Mouse (Mus musculus) G1E (cell line): ENCODE results near the gene C9orf72. TPM values are rescaled to one million over a fixed set of nuclear protein-coding genes. Genes with fewer than 3 reads are reported as not detected.

Experiments used
- ATAC-seq: 2 replicates; pipeline ENCODE4 v1.8.0; 2016; ENCODE audit warnings: mild to moderate bottlenecking; ENCODE audit not compliant: insufficient number of reproducible peaks, poor library complexity, low FRiP score, severe bottlenecking; ENCODE audit errors: extremely low read depth
- DNase-seq: peaks from one replicate; pipeline ENCODE4 v3.0.0; 2012; ENCODE audit warnings: low spot score
- H3K27me3 ChIP-seq: 2 replicates; pipeline ENCODE4 v1.6.1; 2012; ENCODE audit warnings: mild to moderate bottlenecking, low read length, inconsistent platforms; ENCODE audit not compliant: insufficient read depth
- H3K36me3 ChIP-seq: replicated peaks from 2 replicates; pipeline ENCODE3; 2012; ENCODE audit warnings: mild to moderate bottlenecking, inconsistent platforms
- H3K4me1 ChIP-seq: 2 replicates; pipeline ENCODE4 v1.6.1; 2012; ENCODE audit warnings: low read depth, low read length, inconsistent platforms, mixed read lengths; ENCODE audit not compliant: insufficient read depth
- H3K4me3 ChIP-seq: 2 replicates; pipeline ENCODE4 v1.5.1; 2012; ENCODE audit warnings: low read depth, mild to moderate bottlenecking, inconsistent platforms, low read length, moderate library complexity, mixed read lengths
- H3K9me3 ChIP-seq: replicated peaks from 2 replicates; pipeline ENCODE4 v1.6.1; 2012; ENCODE audit warnings: inconsistent platforms
- CTCF ChIP-seq: IDR thresholded peaks from 2 replicates; pipeline ENCODE4 v1.5.1; 2012; ENCODE audit warnings: low read depth, low read length, inconsistent platforms, mixed read lengths
- GATA1 ChIP-seq: IDR thresholded peaks from 2 replicates; pipeline ENCODE4 v1.6.1; 2012; ENCODE audit warnings: borderline replicate concordance, low read length, inconsistent platforms, mixed read lengths
- GATA2 ChIP-seq: IDR thresholded peaks from 2 replicates; pipeline ENCODE4 v1.6.1; 2012; ENCODE audit warnings: low read depth, low read length, inconsistent platforms, borderline replicate concordance
- POLR2AphosphoS5 ChIP-seq: IDR thresholded peaks from 2 replicates; pipeline ENCODE4 v1.6.1; 2012; ENCODE audit warnings: low read depth, low read length, inconsistent platforms; ENCODE audit not compliant: insufficient replicate concordance
- TAL1 ChIP-seq: conservative IDR thresholded peaks from 2 replicates; pipeline ENCODE4 v1.6.1; 2012; ENCODE audit warnings: low read depth, low read length, inconsistent platforms, mixed read lengths
- polyA plus RNA-seq: library from polyadenylated mRNA; stranded (reverse); fragments of >175 nt; gene quantifications from 2 replicates; pipeline ENCODE4 v1.2.3, GENCODE M21; 2012
- total RNA-seq, 2 experiments: library from RNA; stranded (forward) in 1 of 2; stranded (reverse) in 1 of 2; fragments of 200-1000 nt in 1 of 2; fragments of >200 nt in 1 of 2; fragmentation: Nextera tagmentation in 1 of 2; gene quantifications; 2 replicates each; pipeline ENCODE4 v1.2.3; 2014 to 2017

The C9orf72 gene
- total and polyA plus RNA-seq, 3 experiments = 0.18 to 21.7 (median 17.5) TPM

- Histone ChIP-seq H3K9me3 (no peaks in the 10 kb centered on the region), H3K36me3 (no peaks in the 10 kb centered on the region), H3K27me3 (peaks cover 3% of the 10 kb centered on the region; the same call in 1 of the 2 replicates), H3K4me1 (0 out of 2 replicates have a peak, but pooled peaks cover 3% of the 10 kb centered on the region), H3K4me3 (no peak overlapping the region)
- TF ChIP-seq CTCF (no peak), POLR2AphosphoS5 (no peak), GATA1 (no peak), TAL1 (no peak), GATA2 (no peak)
- DNase-seq (no peak), ATAC-seq (no peak)
These were observed 58.1 kb downstream of the C9orf72 start for GRCm38 (mm10) chr4:35167855-35168254.

GRCm38 (mm10) chr4:35165947-35166346, 60.0 kb downstream of the C9orf72 start:
- Histone ChIP-seq H3K4me1 (0 out of 2 replicates have a peak, but pooled peaks cover 3% of the 10 kb centered on the region), H3K36me3 (no peaks in the 10 kb centered on the region), H3K4me3 (no peak overlapping the region), H3K27me3 (peaks cover 3% of the 10 kb centered on the region; the same call in 1 of the 2 replicates), H3K9me3 (no peaks in the 10 kb centered on the region)
- ATAC-seq (no peak), DNase-seq (no peak)
- TF ChIP-seq POLR2AphosphoS5 = no peak
- no peak for TF ChIP-seq GATA2
- no peak for TF ChIP-seq CTCF
- no peak for TF ChIP-seq TAL1
- TF ChIP-seq GATA1 = no peak

DNA sequence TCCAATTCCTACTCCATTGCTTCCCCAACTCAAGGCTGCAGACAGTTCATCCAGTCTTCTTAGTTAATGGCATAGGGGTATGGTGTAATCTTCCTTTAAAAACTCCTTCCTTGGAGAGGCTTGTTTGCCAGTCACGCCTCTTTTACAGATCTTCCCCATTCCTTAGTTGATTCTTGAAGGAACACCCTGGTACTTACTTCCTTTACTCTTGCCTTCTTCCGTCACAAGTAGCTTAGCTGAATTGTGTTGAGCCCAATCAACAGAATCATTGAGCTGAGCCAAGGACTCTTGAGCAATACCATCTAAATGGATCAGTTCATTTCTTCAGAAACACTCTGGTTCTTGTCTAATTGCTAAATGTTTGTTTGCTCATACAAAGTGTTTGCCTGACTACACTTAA, 60.7 kb downstream of the C9orf72 start:
- no peak for ATAC-seq
- H3K9me3 ChIP-seq = no peaks in the 10 kb centered on the region
- TF ChIP-seq CTCF = no peak
- TF ChIP-seq GATA2 = no peak
- no peak for TF ChIP-seq POLR2AphosphoS5
- TF ChIP-seq GATA1 = no peak
- no peak for TF ChIP-seq TAL1
- 0 out of 2 replicates have a peak, but pooled peaks cover 3% of the 10 kb centered on the region for H3K4me1 ChIP-seq
- no peaks in the 10 kb centered on the region for H3K36me3 ChIP-seq
- DNase-seq = no peak
- H3K4me3 ChIP-seq = no peak overlapping the region
- peaks cover 3% of the 10 kb centered on the region; the same call in 1 of the 2 replicates for H3K27me3 ChIP-seq

DNA sequence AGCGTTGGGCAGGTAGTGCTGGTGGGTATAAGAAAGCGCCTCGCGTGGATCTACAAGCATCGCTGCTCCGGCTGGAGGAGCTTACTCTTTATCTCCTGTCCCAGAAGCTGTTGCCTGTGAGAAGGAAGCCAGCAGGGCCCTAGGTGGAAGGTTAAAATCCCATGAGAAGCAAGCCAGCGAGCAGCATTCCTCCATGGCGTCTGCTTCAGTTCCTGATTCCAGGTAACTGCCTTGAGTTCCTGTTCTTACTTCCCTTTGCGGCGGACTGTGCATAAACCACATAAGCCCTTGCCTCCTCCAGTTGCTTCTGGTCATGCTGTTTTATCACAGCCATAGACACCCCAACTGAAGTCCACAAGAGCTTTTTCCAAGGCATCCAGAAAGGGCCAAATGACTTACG, 68.2 kb downstream of the C9orf72 start:
- Histone ChIP-seq H3K4me3 (no peak overlapping the region), H3K4me1 (peaks cover 5% of the 10 kb centered on the region; the same call in 1 of the 2 replicates), H3K27me3 (peaks cover 22% of the 10 kb centered on the region; the same call in 1 of the 2 replicates), H3K9me3 (no peaks in the 10 kb centered on the region), H3K36me3 (no peaks in the 10 kb centered on the region)
- TF ChIP-seq TAL1 (no peak), CTCF (no peak), POLR2AphosphoS5 (no peak), GATA1 (no peak)
- DNase-seq (no peak), ATAC-seq (no peak)

DNA sequence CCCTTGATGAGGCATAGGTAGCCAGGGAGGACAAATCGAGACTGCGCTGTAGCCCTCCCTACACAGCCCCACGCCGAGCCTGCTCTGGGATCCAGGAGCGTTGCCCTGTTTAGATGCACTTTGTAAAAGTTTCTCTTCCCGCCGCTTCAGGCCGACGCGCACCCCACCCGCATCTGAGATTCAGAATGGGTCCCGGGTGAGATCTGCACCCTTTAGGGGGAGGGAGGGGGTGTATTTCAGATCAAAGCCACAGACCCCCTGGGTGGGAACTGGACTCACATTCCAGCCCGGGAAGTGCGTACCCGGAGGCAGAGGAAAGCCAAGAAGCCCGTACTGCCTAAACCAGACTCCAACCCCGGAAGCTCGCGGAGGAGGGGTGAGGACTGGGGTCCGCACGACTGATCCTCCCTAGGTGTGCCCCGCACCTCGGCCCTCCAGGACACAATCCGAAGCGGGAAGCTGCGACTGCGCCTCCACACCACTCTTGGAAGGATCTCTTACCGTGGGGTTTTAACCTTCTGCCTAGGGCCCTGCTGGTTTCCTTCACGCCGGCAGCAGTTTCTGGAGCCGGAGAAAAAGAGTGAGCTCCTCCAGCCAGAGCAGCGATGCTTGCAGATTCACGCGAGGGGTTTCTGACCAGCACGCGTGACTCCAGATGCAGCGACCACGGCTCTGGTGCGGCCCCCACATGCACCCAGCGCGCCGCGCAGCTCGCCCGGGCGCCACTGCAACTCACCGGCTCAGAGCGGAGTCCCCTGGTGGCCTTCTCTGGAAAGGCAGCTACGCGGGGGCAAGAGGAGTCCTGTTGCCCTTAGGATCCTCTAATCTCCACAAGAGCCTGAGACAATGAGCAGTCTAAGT, 69.0 kb downstream of the C9orf72 start, which contains the start of gene Mob3b:
TSS of gene Mob3b (minus strand) at position 734 of the 861 bp plus-strand sequence.
- Histone ChIP-seq H3K9me3 (no peaks in the 10 kb centered on the region), H3K36me3 (no peaks in the 10 kb centered on the region), H3K27me3 (peaks cover 22% of the 10 kb centered on the region; the same call in 1 of the 2 replicates), H3K4me1 (peaks cover 5% of the 10 kb centered on the region; the same call in 1 of the 2 replicates), H3K4me3 (no peak within 1 kb of the TSS)
- DNase-seq = no peak
- no peak for TF ChIP-seq GATA1
- no peak for TF ChIP-seq POLR2AphosphoS5
- no peak for TF ChIP-seq GATA2
- TF ChIP-seq TAL1 = no peak
- no peak for TF ChIP-seq CTCF
- no peak for ATAC-seq

DNA sequence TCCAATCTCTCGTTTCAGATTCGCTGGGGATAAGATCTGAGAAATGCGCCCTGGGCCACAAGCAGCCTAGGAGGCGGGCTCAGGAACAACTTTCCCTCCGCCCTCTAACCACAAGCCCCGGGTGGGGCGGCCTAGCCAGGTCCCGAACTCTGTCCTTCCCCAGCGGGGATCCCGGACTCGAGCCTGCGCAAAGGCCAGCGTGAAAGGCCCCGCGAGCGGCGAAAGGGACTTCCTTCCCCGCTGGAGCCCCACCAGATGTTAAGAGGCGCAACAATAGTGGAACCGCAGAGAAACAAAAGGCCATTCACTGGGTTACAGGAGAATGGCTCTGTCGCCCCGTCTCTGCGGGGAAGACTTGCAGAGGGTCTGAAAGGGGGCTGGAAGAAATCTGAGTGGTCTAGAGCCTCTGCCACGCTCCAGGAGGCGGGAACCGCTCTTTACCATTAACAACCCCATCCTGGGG, 69.8 kb downstream of the C9orf72 start:
- ATAC-seq (no peak), DNase-seq (no peak)
- no peak for TF ChIP-seq POLR2AphosphoS5
- TF ChIP-seq GATA1 = no peak
- no peak for TF ChIP-seq GATA2
- no peak for TF ChIP-seq TAL1
- TF ChIP-seq CTCF = no peak
- H3K36me3 ChIP-seq = no peaks in the 10 kb centered on the region
- H3K4me3 ChIP-seq = no peak overlapping the region
- H3K27me3 ChIP-seq = peaks cover 22% of the 10 kb centered on the region; the same call in 1 of the 2 replicates
- no peaks in the 10 kb centered on the region for H3K9me3 ChIP-seq
- peaks cover 5% of the 10 kb centered on the region; the same call in 1 of the 2 replicates for H3K4me1 ChIP-seq
